Mouse (Mus musculus): ENCODE results near the gene Cnst. TPM values are rescaled to one million over a fixed set of nuclear protein-coding genes. Genes with fewer than 3 reads are reported as not detected.

Cnst gene
- polyA plus RNA-seq, 1 experiment from 2014 or later = 33.4 TPM

GRCm38 (mm10) chr1:179541502-179541901 lies 4.7 kb upstream of the Cnst start:
- peaks cover 8% of the 10 kb centered on the region for H3K4me1 ChIP-seq
- WGBS = 64% methylated on average over 3 of the region's 3 CpGs
- H3K36me3 ChIP-seq = peaks cover 18% of the 10 kb centered on the region

GRCm38 (mm10) chr1:179546551-179546917 lies 364 bp downstream of the Cnst start:
- Histone ChIP-seq H3K9me3 (replicated peaks) (no peaks in the 10 kb centered on the region), H3K4me2 (replicated peaks) (peak overlapping the region; percentile 90), H3K4me1 (peaks cover 22% of the 10 kb centered on the region), H3K36me3 (no peaks in the 10 kb centered on the region), H3K27ac (peak overlapping the region; percentile 98), H3K9ac (peak overlapping the region; percentile 73), H3K4me3 (peak overlapping the region; percentile 78), H3K27me3 (no peaks in the 10 kb centered on the region)
- WGBS = under 1% methylated on average over 44 of the region's 44 CpGs
- ATAC-seq (ENCODE audit: low FRiP score) = peak; percentile 85

More at GRCm38 (mm10) chr1:179541502-179541901, 4.7 kb upstream of the Cnst start:
- H3K27ac ChIP-seq = no peak overlapping the region
- H3K27me3 ChIP-seq = no peaks in the 10 kb centered on the region
- H3K4me3 ChIP-seq = no peak overlapping the region
- no peak overlapping the region for H3K4me2 ChIP-seq (replicated peaks)
- ATAC-seq (ENCODE audit: low FRiP score) = no peak
- no peak overlapping the region for H3K9ac ChIP-seq
- H3K9me3 ChIP-seq (replicated peaks) = no peaks in the 10 kb centered on the region

- H3K4me3 ChIP-seq = peak overlapping the region; percentile 78
- no peaks in the 10 kb centered on the region for H3K36me3 ChIP-seq
- no peaks in the 10 kb centered on the region for H3K9me3 ChIP-seq (replicated peaks)
- H3K9ac ChIP-seq = peak overlapping the region; percentile 73
- ATAC-seq (ENCODE audit: low FRiP score) = no peak
- 20% methylated on average over 5 of the region's 5 CpGs for WGBS
- peaks cover 22% of the 10 kb centered on the region for H3K4me1 ChIP-seq
- no peaks in the 10 kb centered on the region for H3K27me3 ChIP-seq
- no peak overlapping the region for H3K27ac ChIP-seq
- H3K4me2 ChIP-seq (replicated peaks) = peak overlapping the region; percentile 90
Observed at GRCm38 (mm10) chr1:179547176-179547575, 1.0 kb downstream of the Cnst start.

GRCm38 (mm10) chr1:179548220-179548619 lies 2.0 kb downstream of the Cnst start:
- Histone ChIP-seq H3K4me2 (replicated peaks) (peak overlapping the region; percentile 90; the same call in 1 of the 2 replicates), H3K36me3 (no peaks in the 10 kb centered on the region), H3K27ac (no peak overlapping the region), H3K4me1 (peaks cover 22% of the 10 kb centered on the region), H3K9me3 (replicated peaks) (no peaks in the 10 kb centered on the region), H3K9ac (no peak overlapping the region), H3K4me3 (no peak overlapping the region), H3K27me3 (no peaks in the 10 kb centered on the region)
- no peak for ATAC-seq (ENCODE audit: low FRiP score)
- 51% methylated on average over 11 of the region's 11 CpGs for whole genome bisulfite sequencing

- Histone ChIP-seq H3K4me3 (no peak overlapping the region), H3K27ac (no peak overlapping the region), H3K4me1 (peaks cover 24% of the 10 kb centered on the region), H3K4me2 (replicated peaks) (no peak overlapping the region), H3K9me3 (replicated peaks) (no peaks in the 10 kb centered on the region), H3K27me3 (no peaks in the 10 kb centered on the region), H3K9ac (no peak overlapping the region), H3K36me3 (no peaks in the 10 kb centered on the region)
- WGBS = 93% methylated on average over 5 of the region's 5 CpGs
- ATAC-seq (ENCODE audit: low FRiP score) = no peak
Observed at GRCm38 (mm10) chr1:179548996-179549752, 3.0 kb downstream of the Cnst start.

GRCm38 (mm10) chr1:179551336-179551735 lies 5.2 kb downstream of the Cnst start:
- H3K36me3 ChIP-seq = no peaks in the 10 kb centered on the region
- ATAC-seq (ENCODE audit: low FRiP score) = no peak
- H3K27me3 ChIP-seq = no peaks in the 10 kb centered on the region
- H3K9me3 ChIP-seq (replicated peaks) = no peaks in the 10 kb centered on the region
- H3K4me2 ChIP-seq (replicated peaks) = no peak overlapping the region
- peaks cover 17% of the 10 kb centered on the region for H3K4me1 ChIP-seq
- H3K27ac ChIP-seq = no peak overlapping the region
- 88% methylated on average over 3 of the region's 3 CpGs for WGBS
- H3K4me3 ChIP-seq = no peak overlapping the region
- no peak overlapping the region for H3K9ac ChIP-seq

GRCm38 (mm10) chr1:179551921-179552320 lies 5.8 kb downstream of the Cnst start:
- no peak for ATAC-seq (ENCODE audit: low FRiP score)
- Histone ChIP-seq H3K9me3 (replicated peaks) (no peaks in the 10 kb centered on the region), H3K27me3 (no peaks in the 10 kb centered on the region)

GRCm38 (mm10) chr1:179552751-179553150 lies 6.6 kb downstream of the Cnst start:
- Histone ChIP-seq H3K27me3 (no peaks in the 10 kb centered on the region), H3K9me3 (replicated peaks) (no peaks in the 10 kb centered on the region), H3K36me3 (no peaks in the 10 kb centered on the region), H3K9ac (no peak overlapping the region), H3K4me3 (no peak overlapping the region), H3K27ac (no peak overlapping the region), H3K4me2 (replicated peaks) (no peak overlapping the region), H3K4me1 (peaks cover 10% of the 10 kb centered on the region)
- no peak for ATAC-seq (ENCODE audit: low FRiP score)
- 47% methylated on average over 7 of the region's 7 CpGs for WGBS

More at GRCm38 (mm10) chr1:179551921-179552320, 5.8 kb downstream of the Cnst start:
- no peak overlapping the region for H3K9ac ChIP-seq
- WGBS = 87% methylated on average over 4 of the region's 4 CpGs
- no peaks in the 10 kb centered on the region for H3K36me3 ChIP-seq
- no peak overlapping the region for H3K4me3 ChIP-seq
- no peak overlapping the region for H3K27ac ChIP-seq
- H3K4me2 ChIP-seq (replicated peaks) = no peak overlapping the region
- H3K4me1 ChIP-seq = peaks cover 17% of the 10 kb centered on the region

GRCm38 (mm10) chr1:179553197-179553948 lies 7.2 kb downstream of the Cnst start:
- Histone ChIP-seq H3K4me2 (replicated peaks) (no peak overlapping the region), H3K4me3 (no peak overlapping the region), H3K27me3 (no peaks in the 10 kb centered on the region), H3K9ac (no peak overlapping the region), H3K4me1 (peaks cover 4% of the 10 kb centered on the region), H3K9me3 (replicated peaks) (no peaks in the 10 kb centered on the region), H3K36me3 (no peaks in the 10 kb centered on the region), H3K27ac (no peak overlapping the region)
- WGBS = 76% methylated on average over 5 of the region's 5 CpGs
- ATAC-seq (ENCODE audit: low FRiP score) = no peak

- Histone ChIP-seq H3K4me2 (replicated peaks) (no peak overlapping the region), H3K36me3 (no peaks in the 10 kb centered on the region), H3K9ac (no peak overlapping the region), H3K4me1 (0 out of 2 replicates have a peak, but pooled peaks cover 2% of the 10 kb centered on the region), H3K27ac (no peak overlapping the region), H3K4me3 (no peak overlapping the region), H3K27me3 (no peaks in the 10 kb centered on the region), H3K9me3 (replicated peaks) (no peaks in the 10 kb centered on the region)
- ATAC-seq (ENCODE audit: low FRiP score) = no peak
- 89% methylated on average over 4 of the region's 4 CpGs for WGBS
Observed at GRCm38 (mm10) chr1:179553949-179554347, 7.8 kb downstream of the Cnst start.

GRCm38 (mm10) chr1:179556921-179557320 lies 10.8 kb downstream of the Cnst start:
- Histone ChIP-seq H3K9me3 (replicated peaks) (no peaks in the 10 kb centered on the region), H3K4me1 (0 out of 2 replicates have a peak, but pooled peaks cover 2% of the 10 kb centered on the region), H3K27ac (no peak overlapping the region), H3K4me2 (replicated peaks) (no peak overlapping the region), H3K9ac (no peak overlapping the region), H3K27me3 (no peaks in the 10 kb centered on the region), H3K36me3 (no peaks in the 10 kb centered on the region), H3K4me3 (no peak overlapping the region)
- WGBS = 91% methylated on average over 3 of the region's 3 CpGs
- ATAC-seq (ENCODE audit: low FRiP score) = no peak

GRCm38 (mm10) chr1:179559446-179560194 lies 13.4 kb downstream of the Cnst start:
- H3K4me2 ChIP-seq (replicated peaks) = no peak overlapping the region
- peaks cover 9% of the 10 kb centered on the region; the same call in 1 of the 2 replicates for H3K4me1 ChIP-seq
- ATAC-seq (ENCODE audit: low FRiP score) = no peak
- no peak overlapping the region for H3K9ac ChIP-seq
- no peak overlapping the region for H3K4me3 ChIP-seq
- H3K36me3 ChIP-seq = no peaks in the 10 kb centered on the region
- H3K9me3 ChIP-seq (replicated peaks) = no peaks in the 10 kb centered on the region
- H3K27ac ChIP-seq = no peak overlapping the region
- no peaks in the 10 kb centered on the region for H3K27me3 ChIP-seq
- WGBS = 82% methylated on average over 11 of the region's 11 CpGs
